Mouse (Mus musculus): ENCODE data around the gene Col17a1.

DNA sequence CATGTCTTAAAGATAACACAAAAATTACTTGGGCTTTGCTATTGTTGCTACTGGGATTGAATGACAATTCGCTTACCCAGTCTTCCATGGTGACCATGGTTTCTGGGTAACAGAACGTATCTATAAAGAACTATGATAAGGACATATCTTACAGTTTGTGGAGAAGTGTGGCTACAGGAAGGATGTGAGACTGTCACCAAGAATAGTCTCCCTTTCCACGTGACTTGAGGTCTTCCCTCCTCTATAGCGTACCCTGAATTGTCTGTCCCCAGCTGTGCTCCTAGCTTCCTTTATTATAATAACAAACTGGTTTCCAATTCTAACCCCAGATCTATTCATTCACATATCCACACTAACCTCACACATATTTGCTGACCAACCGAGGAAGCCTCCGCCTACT lies 3.8 kb upstream of the Col17a1 start:
- TF ChIP-seq CTCF (IDR thresholded peaks at IDR 0.05; ENCODE audit: insufficient read depth, low read length), result no peak
- no peak for TF ChIP-seq POLR2A (IDR thresholded peaks at IDR 0.05; ENCODE audit: borderline replicate concordance, extremely low read depth, low read depth, low read length)
